Mouse (Mus musculus) macrophage (primary cell): ENCODE measurements around the gene Cisd1. TPM values are rescaled to one million over a fixed set of nuclear protein-coding genes. Genes with fewer than 3 reads are reported as not detected.
"Not testable (repeated sequence)": the region's sequence is repeated elsewhere in the genome, so short reads cannot be mapped to it uniquely, and the experiment has no call there.

Source experiments
- H3K27ac ChIP-seq: fragments of 350-480 bp; formaldehyde crosslinking; 2 replicates; pipeline ENCODE4 v1.9.0; 2021
- H3K36me3 ChIP-seq: fragments of 350-480 bp; formaldehyde crosslinking; 2 replicates; pipeline ENCODE4 v1.9.0; 2021; ENCODE audit errors: inconsistent target
- H3K4me3 ChIP-seq: fragments of 350-480 bp; formaldehyde crosslinking; 2 replicates; pipeline ENCODE4 v1.9.0; 2021; ENCODE audit errors: inconsistent target
- H3K79me2 ChIP-seq: fragments of 350-480 bp; formaldehyde crosslinking; 2 replicates; pipeline ENCODE4 v1.9.0; 2021; ENCODE audit errors: inconsistent target
- WGBS: methylation state at CpG from one replicate; pipeline ENCODE4 v1.1.7; 2026; ENCODE audit warnings: inconsistent platforms; ENCODE audit not compliant: missing documents; 5-methylcytosine and 5-hydroxymethylcytosine counted together
- polyA plus RNA-seq: library from polyadenylated mRNA; stranded (reverse); fragments of 250-400 nt; gene quantifications from 3 replicates; pipeline ENCODE4 v1.2.4, GENCODE M21; 2018; ENCODE audit warnings: inconsistent platforms
- total RNA-seq, 78 experiments: library from RNA; depleted of rRNA; stranded (reverse); fragments of 250-400 nt; gene quantifications; 1 replicate in 9 of 78; 2 replicates in 24 of 78; 3 replicates in 43 of 78; 4 replicates in 2 of 78; pipeline ENCODE4 v1.2.4; 2018; ENCODE audit warnings: inconsistent platforms in 56 of 78

The Cisd1 gene
- 1 to 10 TPM in 12 of 26 experiments, under 1 TPM in 3, not detected in 11; 0.45 to 3.8 (median 1.4) TPM for total RNA-seq (2018; cell fraction: chromatin; rRNA removed)
- total RNA-seq (2018; cell fraction: cytosol; rRNA removed): 10 to 100 TPM; 15.3 to 32.2 (median 23.1) TPM
- total RNA-seq (2018; cell fraction: nucleus; rRNA removed): 10 to 100 TPM in 1 of 26 experiments, 1 to 10 TPM in 25; 1.0 to 12.5 (median 4.9) TPM
- 12.0 to 43.0 TPM (median 19.5 TPM) in 3 replicates for polyA plus RNA-seq

GRCm38 (mm10) chr10:71344579-71345143 is at the start of gene Cisd1:
Gene Cisd1 (minus strand): TSS chr10:71344954.
- H3K27ac ChIP-seq: peak within 1 kb of the TSS; percentile 7; the same call in 1 of the 2 replicates
- peaks cover 50% of the 10 kb centered on the region for H3K79me2 ChIP-seq
- no peaks in the 10 kb centered on the region for H3K36me3 ChIP-seq
- WGBS: under 1% methylated on average over 58 of the region's 60 CpGs
- H3K4me3 ChIP-seq: peak within 1 kb of the TSS; percentile 48

GRCm38 (mm10) chr10:71389311-71389710 is 44.6 kb upstream of the Cisd1 start:
- Histone ChIP-seq H3K4me3 (no peak overlapping the region), H3K36me3 (no peaks in the 10 kb centered on the region; the same call in 1 of the 2 replicates), H3K27ac (no peak overlapping the region), H3K79me2 (no peaks in the 10 kb centered on the region)
- 92% methylated on average over 5 of the region's 5 CpGs for WGBS

GRCm38 (mm10) chr10:71384159-71385044 is 39.6 kb upstream of the Cisd1 start:
- no peak overlapping the region for H3K27ac ChIP-seq
- no peak overlapping the region for H3K4me3 ChIP-seq
- peaks cover 24% of the 10 kb centered on the region for H3K36me3 ChIP-seq
- H3K79me2 ChIP-seq: no peaks in the 10 kb centered on the region
- 94% methylated on average over 19 of the region's 19 CpGs for WGBS

- WGBS: 44% methylated on average over 6 of the region's 6 CpGs
- H3K4me3 ChIP-seq, H3K27ac ChIP-seq, H3K79me2 ChIP-seq: not testable (repeated sequence)
- peaks cover 33% of the 10 kb centered on the region for H3K36me3 ChIP-seq
Measured at GRCm38 (mm10) chr10:71383552-71383924, 38.8 kb upstream of the Cisd1 start.

GRCm38 (mm10) chr10:71382858-71383551 is 38.3 kb upstream of the Cisd1 start:
- H3K27ac ChIP-seq: no peak overlapping the region
- peaks cover 37% of the 10 kb centered on the region for H3K36me3 ChIP-seq
- H3K4me3 ChIP-seq: no peak overlapping the region
- H3K79me2 ChIP-seq: no peaks in the 10 kb centered on the region
- WGBS: 97% methylated on average over 8 of the region's 8 CpGs

DNA sequence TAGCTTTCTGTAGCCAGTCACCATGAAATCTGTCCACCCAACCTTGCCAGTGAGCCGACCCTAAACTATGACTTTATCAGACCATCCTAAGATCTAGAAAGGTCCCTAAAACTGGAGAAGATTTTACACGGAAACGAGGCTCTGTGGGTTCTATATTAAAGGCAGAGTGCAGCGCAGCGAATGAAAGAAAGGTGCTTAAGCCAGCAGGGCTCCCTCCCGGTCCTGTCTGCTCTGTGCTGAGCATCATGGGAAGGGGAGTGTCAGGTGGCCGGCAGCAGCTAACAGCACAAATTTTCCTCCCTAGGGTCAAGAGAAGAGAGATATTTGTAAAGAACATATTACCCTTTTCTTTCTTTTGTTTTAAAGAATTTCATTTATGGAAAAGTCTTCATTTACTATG is 37.4 kb upstream of the Cisd1 start:
- 96% methylated on average over 7 of the region's 7 CpGs for WGBS
- Histone ChIP-seq H3K36me3 (peaks cover 42% of the 10 kb centered on the region), H3K27ac (no peak overlapping the region), H3K79me2 (no peaks in the 10 kb centered on the region), H3K4me3 (no peak overlapping the region)

GRCm38 (mm10) chr10:71381471-71382033 is 36.8 kb upstream of the Cisd1 start:
- H3K4me3 ChIP-seq: no peak overlapping the region
- H3K27ac ChIP-seq: no peak overlapping the region
- no peaks in the 10 kb centered on the region for H3K79me2 ChIP-seq
- WGBS: 94% methylated on average over 29 of the region's 29 CpGs
- H3K36me3 ChIP-seq: peaks cover 47% of the 10 kb centered on the region

DNA sequence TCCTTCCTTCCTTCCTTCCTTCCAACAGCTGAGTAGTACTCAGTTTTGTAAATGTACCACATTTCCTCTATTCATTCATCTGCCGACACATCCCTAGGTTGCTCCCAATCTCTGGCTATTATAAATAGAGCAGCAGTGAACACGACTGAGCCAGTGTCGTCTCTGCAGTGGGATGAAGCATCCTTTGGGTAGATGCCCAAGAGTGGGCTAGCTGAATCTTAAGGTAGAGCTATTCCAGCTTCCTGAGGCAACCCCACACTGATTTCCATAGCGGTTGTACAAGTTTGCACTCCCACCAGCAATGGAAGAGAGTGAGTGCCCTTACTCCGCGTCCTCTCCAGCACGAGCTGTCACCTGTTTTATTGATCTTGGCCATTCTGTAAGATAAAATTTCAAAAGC is 35.7 kb upstream of the Cisd1 start:
- H3K36me3 ChIP-seq: peaks cover 54% of the 10 kb centered on the region
- H3K27ac ChIP-seq: no peak overlapping the region
- WGBS: 94% methylated on average over 7 of the region's 7 CpGs
- H3K79me2 ChIP-seq: no peaks in the 10 kb centered on the region
- no peak overlapping the region for H3K4me3 ChIP-seq

DNA sequence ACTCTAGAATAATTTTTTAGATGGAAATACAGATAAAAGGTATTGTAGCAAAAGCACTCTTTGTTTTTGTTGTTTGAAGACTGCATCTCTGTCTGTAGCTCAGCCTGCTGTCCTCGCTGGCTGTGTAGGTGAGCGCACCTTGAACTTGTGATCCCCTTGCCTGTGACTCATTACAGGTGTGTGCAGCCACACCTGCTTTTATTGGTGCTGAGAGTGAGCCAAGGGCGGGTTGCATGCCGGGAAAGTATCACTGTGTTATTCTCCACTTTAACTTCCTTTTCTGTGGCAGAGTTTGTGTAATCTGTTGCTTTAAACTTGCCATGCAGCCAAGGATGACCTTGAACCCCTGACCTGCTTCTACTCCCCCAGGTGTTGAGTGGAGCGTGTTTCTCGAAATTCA is 31.3 kb upstream of the Cisd1 start:
- H3K4me3 ChIP-seq: no peak overlapping the region
- H3K36me3 ChIP-seq: peaks cover 61% of the 10 kb centered on the region
- H3K27ac ChIP-seq: no peak overlapping the region
- WGBS: 91% methylated on average over 6 of the region's 6 CpGs
- H3K79me2 ChIP-seq: peaks cover 10% of the 10 kb centered on the region; the same call in 1 of the 2 replicates

- 83% methylated on average over 11 of the region's 11 CpGs for WGBS
- Histone ChIP-seq H3K79me2 (peaks cover 22% of the 10 kb centered on the region; the same call in 1 of the 2 replicates), H3K4me3 (no peak overlapping the region), H3K27ac (no peak overlapping the region), H3K36me3 (peaks cover 43% of the 10 kb centered on the region)
Measured at GRCm38 (mm10) chr10:71373706-71374105, 29.0 kb upstream of the Cisd1 start.

DNA sequence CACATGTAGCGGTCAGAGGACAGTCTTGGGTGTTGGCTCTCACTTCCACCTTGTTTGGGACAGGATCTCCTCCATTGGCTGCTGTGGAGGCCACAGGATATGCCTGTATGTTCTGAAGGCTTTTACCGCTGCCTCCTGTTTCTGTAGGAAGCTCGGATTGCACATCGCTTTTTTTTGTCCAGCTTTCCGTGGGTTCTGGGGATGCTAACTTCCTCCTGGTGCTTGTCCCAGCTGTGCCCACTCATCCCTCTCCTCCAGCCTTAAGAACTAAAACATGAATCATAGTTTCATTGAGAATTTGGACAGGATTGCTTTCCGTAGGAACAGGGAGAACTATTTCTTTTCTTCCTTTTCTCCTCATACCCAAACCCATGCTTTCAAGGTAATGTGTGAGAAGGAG is 27.1 kb upstream of the Cisd1 start:
- H3K36me3 ChIP-seq: peaks cover 34% of the 10 kb centered on the region

GRCm38 (mm10) chr10:71369466-71369865 is 24.7 kb upstream of the Cisd1 start:
- WGBS: 25% methylated on average over 3 of the region's 3 CpGs
- Histone ChIP-seq H3K79me2 (peaks cover 41% of the 10 kb centered on the region; the same call in 1 of the 2 replicates), H3K36me3 (peaks cover 36% of the 10 kb centered on the region), H3K27ac (no peak overlapping the region), H3K4me3 (no peak overlapping the region)

More for the DNA sequence above, 27.1 kb upstream of the Cisd1 start:
- Histone ChIP-seq H3K27ac (no peak overlapping the region), H3K4me3 (no peak overlapping the region), H3K79me2 (peaks cover 22% of the 10 kb centered on the region; the same call in 1 of the 2 replicates)
- 78% methylated on average over 5 of the region's 6 CpGs for WGBS

GRCm38 (mm10) chr10:71368128-71368940 is 23.6 kb upstream of the Cisd1 start:
- Histone ChIP-seq H3K79me2 (peaks cover 52% of the 10 kb centered on the region), H3K27ac (no peak overlapping the region), H3K36me3 (peaks cover 29% of the 10 kb centered on the region; the same call in 1 of the 2 replicates), H3K4me3 (no peak overlapping the region)
- WGBS: 95% methylated on average over 15 of the region's 16 CpGs
